Mouse (Mus musculus) small intestine, adult 2 months (tissue): ENCODE data around the gene Nin.

Source experiments
- CTCF ChIP-seq: fragments of 200-500 bp; IDR thresholded peaks from 2 replicates; pipeline ENCODE4 v1.5.1; 2012; ENCODE audit warnings: low read depth, mild to moderate bottlenecking, control low read depth, inconsistent platforms, low read length, moderate library complexity, mixed read lengths; ENCODE audit not compliant: insufficient replicate concordance, insufficient read length; ENCODE audit errors: extremely low read depth
- POLR2A ChIP-seq: fragments of 200-500 bp; IDR thresholded peaks from 2 replicates; pipeline ENCODE4 v1.6.1; 2012; ENCODE audit warnings: low read depth, mild to moderate bottlenecking, control low read depth, inconsistent platforms, low read length, moderate library complexity

DNA sequence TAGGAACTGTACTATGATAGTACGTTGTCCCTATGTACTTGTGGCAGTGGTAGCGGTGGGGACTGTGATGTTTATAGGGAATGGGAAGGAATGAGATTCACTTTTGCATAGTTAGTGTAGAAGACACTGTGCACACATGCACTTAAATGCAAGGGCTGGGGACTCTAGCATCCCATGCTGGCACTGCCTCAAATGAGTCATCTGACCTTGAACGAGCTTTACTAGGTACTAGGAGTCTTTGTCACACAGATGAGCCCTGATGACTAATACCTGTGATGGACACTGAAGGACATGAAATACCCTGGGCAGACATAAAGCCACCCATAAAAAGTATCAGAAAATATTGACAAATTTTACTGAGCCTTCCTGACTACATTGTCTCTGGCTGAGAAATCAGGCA, 16.2 kb downstream of the Nin start:
- TF ChIP-seq CTCF (no peak), POLR2A (no peak)
